Mouse (Mus musculus) MEL-GATA-1-ER (cell line): ENCODE results near the gene Scarb1.

Experiments
- DNase-seq: peaks from one replicate; pipeline ENCODE4 v3.0.0-alpha.2; 2012; ENCODE audit warnings: low read depth; ENCODE audit errors: extremely low read depth

The Scarb1 gene

DNA sequence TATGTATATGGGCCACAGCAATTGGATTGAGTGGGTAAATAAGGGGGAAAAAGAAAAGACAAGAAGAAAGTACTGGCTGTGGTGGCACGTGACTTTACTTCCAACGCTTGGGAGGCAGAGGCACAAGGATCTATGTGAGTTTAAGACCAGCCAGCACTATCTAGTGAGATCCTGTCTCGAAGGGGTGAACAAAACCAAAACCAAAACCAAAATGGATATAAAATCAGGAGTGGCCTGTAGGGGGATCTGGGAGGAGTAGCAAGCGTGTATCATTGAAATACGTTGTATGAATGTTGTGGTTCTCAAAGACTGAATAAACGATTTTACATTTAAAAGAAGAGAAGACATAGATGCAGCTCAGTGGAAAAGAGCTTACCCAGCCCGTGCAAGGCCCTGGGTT is 34.5 kb downstream of the Scarb1 start:
- no peak for DNase-seq

DNA sequence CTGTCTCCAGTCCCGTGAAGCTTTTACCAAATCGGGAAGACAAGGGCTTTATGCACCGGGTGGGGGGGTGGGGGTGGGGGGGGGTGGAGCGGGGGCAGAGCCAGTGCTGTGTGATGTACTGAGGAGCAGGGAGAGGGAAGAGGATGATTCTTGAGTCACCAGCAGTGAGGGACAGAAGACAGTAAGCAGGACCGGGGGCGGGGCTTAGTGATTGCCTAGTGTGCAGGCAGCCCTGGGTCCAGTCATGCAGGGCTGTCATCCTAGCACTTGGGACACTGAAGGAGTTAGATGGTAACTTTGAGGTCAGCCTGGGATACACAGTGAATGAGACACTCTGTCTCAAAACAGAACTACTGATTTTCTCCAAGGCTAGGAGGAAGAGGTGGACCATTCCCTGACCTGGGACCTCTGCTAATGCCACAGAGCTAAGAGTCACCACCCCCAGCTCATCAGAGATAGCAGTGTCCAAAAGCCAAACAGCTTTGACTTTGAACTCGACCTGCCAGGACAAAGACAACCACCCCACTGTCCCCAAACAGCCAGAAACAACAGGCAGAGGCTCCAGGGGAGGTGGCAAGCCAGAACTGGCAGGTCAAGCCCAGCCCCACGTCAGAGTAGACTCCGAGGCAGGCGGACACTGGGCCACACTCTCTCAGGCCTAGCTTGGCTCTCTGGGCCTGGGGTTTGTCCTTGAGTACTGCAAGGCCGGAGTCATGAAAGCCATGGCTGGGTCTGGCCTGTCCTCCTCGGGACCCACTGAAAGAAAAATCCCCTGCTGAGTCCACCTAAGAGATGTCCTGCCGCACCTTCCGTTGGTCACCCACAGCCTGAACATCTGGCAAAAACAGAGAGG is 35.4 kb downstream of the Scarb1 start:
- no peak for DNase-seq

DNA sequence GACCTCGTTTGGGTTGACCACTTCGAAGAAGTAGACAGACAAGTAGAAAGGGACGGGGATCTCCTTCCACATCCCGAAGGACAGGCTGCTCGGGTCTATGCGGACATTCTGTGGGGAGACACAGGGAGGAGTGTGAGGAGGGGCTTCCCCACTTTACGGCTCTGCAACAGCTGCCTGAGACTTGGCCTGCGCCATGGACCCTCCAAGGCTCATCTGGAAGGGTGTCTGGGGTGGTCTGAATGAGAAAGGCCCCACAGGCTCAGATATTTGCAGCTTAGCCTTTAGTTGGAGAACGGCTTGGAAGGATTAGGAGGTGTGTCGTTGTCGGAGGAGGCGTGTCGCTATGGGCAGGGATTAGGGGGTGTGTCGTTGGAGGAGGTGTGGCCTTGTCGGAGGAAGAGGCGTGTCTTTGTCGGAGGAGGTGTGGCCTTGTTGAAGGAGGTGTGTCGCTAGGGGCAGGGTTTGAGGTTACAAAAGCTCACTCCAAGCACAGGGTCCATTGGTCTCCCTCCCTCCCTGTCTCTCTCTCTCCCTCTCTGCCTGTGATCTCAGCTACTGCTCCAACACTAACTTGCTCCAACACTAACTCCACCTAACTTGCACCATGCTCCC is 36.5 kb downstream of the Scarb1 start:
- no peak for DNase-seq

DNA sequence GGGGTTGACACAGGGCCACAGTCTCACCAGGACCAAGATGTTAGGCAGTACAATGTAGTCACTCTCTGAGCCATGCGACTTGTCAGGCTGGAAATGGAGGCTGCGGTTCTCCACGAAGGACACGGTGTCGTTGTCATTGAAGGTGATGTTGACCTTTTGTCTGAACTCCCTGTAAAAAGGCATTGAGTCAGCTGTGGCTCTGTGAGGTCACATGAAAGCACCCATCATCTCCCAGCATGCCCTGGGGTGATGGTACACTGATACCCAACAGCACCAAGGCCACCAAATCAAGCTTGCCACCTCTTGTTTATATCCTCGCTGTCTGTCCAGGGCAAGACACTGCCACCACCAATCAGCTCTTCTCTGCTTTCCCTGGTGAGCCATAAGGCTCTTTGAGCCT is 37.8 kb downstream of the Scarb1 start:
- DNase-seq, result no peak

DNA sequence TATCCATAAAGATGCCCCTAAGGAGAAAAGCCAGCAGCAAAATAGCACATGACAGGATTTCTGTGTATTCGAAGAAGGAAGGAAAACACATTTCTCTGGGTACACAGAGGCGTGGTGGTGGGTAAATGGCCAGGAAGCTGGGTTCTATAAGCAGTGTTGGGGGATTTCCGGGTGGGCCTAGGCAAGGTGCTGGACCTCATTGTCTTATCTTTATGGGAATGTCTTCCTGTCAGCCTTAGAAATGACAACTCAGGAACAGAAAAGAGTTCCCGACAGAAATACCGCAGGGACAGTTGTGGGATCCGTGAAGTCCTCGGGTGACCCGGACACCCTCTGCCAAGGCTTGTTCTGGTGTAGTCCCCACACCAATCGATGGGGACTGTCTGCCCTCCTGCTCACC is 42.7 kb downstream of the Scarb1 start:
- no peak for DNase-seq

DNA sequence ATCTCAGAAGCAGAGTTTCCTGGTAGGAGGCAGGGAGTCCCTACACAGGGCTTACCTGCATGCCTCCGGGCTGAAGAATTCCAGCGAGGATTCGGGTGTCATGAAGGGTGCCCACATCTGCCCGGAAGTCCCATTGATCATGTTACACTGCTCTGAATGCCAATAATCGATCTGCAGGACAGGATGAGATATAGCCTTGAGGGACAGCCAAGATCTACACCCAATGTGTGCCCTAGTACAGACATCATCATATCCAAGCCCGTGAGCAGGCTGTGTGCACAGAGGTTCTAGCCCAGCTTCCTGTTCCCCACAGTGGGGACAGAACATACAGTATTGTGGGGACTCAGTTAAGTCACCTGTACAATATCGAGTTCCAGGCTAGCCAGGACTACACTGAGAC is 43.7 kb downstream of the Scarb1 start:
- no peak for DNase-seq

DNA sequence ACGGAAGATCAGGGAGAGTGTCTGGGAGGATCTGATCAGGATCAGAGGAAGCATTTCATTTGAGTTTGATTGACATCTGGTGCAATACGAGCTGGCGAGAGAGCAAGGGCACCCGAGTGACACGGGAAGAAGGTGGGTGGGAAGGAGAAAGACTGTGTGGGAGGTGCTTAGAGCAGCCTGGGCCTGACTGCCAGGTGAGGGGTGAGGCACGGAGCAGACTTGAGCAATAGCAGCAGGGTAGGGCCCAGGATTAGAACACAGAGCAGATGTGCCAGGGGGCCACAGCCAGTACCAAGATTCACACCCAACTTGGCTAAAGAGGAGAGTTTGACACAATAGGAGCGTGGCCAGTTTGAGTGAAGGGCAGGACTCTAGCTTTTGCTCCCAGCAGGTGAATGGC is 47.9 kb downstream of the Scarb1 start:
- no peak for DNase-seq

DNA sequence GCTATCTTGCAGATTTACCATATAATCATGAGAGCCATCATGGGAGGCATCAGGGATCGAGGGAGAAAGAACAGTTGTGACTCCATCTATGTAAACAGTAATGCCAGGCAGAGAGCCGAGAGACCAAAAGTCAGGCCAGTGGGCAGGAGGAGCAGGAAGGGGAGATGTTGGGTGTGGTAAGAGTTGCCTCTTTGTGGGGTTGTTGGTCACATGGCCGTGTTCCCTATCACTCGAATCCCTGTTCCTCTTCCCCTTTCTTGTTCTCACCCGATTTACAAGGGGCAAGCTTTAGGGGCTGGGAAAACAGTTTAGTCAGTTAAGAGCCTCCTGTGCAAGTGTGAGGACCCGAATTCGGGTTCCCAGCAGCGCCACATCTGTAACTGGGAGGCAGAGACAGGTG is 49.0 kb downstream of the Scarb1 start:
- no peak for DNase-seq

DNA sequence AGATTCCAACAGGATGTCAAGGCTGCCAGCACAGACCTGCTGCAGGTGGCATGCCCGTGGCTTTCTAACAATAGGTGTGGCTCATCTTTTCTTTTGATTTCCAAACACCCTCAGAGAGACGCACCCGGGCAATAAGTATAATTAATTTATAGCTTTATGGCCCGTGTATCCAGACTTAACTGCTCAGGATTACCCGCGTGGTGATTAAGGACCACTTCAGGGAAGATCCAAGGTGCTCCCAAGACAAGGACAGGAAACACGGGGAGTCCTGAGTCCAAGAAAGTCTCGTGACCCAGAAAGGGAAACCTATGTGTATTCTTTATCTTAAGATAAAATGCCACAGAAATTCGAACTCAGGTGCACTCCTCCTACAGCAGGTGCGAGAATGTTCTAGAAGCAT is 49.5 kb downstream of the Scarb1 start:
- no peak for DNase-seq

DNA sequence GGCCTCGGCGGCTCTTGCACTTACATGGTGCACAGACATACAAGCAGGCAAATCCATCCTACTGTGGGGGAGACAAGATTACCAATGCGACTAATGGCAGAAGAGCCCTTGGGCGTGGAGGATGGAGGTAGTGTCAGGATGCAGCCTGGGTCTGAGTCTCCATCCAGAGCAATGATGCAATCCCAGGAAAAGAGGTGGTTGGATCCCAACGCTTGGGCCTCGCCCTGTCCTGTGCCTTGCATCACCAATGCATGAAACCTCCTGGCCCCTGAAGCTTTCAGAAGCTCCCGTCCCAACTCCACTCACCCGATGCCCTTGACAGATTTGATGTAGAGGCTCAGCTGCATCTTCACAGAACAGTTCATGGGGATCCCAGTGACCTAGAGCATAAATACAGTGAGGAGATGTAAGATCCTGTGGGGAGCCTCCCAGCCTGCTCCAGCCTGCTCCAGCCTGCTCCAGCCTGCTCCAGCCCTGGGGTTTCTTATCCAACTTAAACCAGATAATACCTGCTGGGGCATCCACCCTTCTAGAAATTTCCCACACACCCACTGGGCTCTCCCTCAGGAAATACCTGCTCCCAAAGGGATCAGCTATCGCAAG is 53.7 kb downstream of the Scarb1 start:
- no peak for DNase-seq

DNA sequence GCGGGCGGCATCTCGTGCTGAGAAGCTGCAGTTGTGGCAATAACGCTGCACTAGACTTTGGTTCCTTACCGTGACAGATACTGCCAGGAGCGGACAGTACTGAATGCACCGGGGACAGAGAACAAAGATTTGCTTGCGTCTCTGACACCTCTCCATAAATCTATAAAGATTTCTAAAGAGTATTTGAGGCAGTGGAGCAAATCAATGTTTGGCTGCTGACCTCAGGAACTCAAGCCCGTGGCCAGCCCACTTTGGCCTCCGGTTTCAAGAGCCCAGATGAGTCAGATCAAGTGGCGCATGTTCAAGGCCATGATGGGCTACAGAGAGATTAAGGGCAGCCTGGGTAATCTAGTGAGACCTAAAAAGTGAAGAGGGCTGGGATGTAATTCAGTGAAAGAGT is 54.8 kb downstream of the Scarb1 start:
- DNase-seq, result no peak

DNA sequence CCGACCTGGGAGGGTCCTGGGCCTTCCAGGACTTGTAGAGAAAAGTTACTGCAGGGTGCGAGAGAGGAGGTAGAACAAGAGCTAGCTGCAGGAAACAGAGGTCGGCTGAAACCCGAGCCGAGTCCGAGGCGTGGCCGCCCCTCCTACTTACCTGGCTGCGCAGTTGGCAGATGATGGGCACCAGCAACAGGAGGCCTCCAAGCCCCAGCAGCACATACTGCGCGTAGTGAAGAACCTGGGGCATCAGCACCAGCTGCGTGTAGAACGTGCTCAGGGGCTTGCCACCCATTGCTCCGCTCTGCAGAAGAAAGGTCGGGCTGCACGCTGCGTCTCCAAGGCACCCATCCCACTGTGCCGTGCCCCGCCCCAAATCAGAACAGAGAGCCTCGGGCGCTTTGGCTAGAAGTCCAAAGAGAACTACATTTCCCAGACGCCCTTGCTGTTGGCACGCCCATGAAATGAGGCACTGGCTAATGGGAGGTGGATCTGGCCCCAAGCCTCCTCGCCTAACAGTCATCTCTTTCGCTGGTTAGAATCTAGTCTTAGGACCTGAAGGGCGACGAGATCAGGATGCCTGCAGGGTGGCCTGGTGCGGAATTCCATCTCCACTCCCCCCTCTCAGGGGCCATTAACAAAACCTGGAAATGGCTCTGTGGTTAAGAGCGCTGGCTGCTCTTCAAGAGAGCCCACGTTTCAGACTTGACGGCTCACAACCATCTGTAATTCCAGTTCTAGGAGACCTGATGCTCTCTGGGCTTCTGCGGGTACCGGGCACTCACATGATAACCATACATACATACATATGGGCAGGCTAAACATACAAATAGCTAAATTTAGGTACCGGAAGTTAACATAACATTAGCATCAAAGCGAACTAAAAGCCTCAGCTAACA is 56.9 kb downstream of the Scarb1 start:
- no peak for DNase-seq

DNA sequence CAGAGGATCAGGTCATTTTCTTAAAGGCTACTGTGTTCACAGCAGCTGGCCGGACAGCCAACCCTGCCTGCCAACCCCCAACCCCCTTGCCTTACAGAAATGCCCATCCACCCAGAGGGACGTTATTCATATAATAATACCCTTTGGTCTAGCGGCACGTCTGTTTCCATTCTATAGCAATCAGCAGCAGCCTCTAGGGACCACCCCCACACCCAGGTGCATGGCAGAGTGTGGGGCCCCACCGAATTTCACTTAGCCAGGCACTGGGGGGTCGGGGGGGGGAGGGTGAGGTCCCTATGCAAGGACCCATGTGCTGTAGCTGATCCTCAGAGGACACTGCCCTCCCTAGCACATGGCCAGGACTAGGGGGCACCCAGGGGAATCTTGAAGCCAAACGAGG is 61.7 kb downstream of the Scarb1 start:
- DNase-seq, result no peak

DNA sequence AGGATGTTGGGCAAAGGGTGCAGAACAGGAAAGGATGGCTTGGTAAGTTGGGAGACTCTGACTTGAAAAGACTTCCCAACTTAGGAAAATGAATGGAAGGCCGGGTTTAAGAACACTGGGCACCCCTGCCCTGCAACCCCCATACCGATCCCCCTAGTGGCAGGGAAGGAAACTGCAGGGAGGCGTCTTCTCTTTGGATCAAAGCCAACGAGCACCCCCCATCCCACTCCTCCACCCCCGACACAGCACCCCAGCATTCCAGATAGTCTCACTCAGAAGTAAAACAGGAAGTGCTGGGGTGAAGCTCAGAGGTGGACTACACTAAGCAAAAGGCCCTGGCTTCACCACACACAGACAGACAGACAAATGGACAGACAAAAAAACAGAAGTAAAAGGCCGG is 62.6 kb downstream of the Scarb1 start:
- DNase-seq, result no peak

DNA sequence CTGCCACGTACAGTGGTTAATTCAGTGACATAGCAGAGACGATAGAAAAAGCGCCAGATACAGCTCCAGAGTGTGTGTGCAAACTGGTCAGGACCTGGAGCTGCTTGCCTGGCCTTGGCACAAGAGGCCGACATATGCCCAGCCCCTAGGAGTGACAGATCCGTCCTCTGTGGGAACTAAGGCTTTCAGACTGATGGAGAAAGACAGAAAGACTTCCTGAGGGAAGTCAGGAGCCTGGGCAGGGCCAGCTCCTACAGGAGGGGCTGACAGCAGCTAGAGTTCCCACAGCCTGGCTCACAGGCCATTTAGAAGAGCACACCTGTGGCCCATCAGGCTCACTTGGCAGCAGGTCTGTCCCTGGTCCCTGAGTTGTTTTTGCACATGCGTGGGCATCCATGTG is 63.6 kb downstream of the Scarb1 start:
- DNase-seq, result no peak

DNA sequence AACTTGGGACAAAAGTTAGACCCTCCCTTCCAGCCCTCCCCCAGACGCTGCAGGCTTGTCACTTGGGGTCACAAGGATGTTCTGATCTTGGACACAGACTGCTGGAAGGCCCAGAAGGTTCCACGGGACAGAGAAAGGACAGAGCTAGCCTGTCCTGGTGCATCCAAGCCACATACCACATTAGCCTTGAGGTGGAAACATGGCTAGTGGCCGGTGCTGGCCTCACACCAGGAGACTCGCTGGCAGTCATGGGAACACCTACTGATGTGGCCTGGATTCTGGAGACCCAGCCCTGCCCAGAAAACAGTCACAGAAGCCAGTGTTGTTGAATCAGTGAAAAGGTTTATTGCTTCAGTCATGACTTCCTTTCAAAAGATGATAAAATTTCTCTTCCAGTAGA is 64.1 kb downstream of the Scarb1 start:
- DNase-seq, result no peak

DNA sequence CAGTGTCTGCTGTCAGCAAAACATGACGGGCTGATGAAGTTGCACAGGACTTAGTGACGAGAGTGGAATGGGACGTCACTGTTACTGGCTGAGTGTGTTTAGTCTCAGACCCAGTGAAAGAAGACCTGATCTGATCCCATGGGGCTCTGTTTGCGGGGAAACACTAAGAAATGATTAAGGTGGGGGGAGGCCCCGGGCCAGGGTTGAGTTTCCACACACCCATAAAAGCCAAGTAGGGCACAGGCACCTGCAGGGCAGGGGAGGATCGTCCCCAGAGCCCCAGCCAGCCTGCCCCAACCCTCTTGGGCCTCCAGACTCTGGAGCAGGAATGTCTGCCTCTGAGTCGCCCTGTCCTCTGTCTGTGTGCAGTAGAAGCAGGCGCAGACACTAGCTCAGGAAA is 65.6 kb downstream of the Scarb1 start:
- DNase-seq, result no peak

DNA sequence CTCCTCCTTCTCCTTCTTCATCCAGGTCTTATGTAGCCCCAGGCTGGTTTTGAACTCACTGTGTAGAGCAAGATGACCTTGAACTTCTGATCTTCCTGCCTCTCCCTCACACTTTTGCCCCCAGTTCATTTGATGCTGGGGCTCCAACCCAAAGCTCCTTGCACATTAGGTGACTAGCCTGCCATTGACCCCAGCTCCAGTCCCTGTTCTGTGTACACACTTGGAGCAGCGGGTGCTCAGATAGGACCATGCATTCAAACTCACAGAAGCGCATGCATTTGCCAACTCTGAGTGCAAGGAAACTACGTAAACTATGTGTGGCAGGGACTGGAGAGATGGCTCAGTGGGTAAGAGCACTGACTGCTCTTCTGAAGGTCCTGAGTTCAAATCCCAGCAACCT is 66.1 kb downstream of the Scarb1 start:
- no peak for DNase-seq

DNA sequence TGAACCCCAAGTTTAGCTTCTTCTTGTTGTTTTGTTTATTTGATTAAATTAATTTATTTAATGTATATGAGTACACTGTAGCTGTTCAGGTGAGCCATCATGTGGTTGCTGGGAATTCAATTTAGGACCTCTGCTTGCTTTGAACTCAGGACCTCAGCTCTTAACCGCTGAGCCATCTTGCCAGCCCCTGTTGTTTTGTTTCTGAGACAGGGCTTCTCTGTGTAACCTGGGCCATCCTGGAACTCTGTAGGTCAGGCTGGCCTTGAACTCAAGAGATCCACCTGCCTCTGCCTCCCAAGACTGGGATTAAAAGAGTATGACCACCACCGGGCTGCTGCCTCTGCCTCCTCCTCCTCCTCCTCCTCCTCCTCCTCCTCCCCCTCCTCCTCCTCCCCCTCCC is 66.7 kb downstream of the Scarb1 start:
- no peak for DNase-seq

DNA sequence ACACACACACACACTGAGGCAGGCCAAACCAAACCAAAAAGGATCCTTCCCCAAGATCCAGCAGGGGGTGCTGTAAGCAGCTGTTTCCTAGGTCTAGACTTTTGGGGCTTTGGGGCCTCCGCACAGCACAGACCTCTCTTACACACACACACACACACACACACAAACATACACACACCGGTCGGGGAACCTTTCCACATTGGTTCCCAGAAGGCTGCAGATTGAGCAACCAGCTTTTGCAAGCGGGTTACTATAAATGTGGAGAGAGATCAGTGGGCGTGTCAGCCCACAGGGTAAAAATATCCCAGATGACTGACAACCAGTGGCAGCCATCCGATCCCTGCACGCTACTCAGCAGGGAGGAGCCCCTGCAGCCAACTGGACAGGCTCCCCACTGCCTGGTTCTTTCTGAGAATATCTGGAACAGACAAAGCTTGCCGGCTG is 67.2 kb downstream of the Scarb1 start:
- peak; percentile 65 for DNase-seq

DNA sequence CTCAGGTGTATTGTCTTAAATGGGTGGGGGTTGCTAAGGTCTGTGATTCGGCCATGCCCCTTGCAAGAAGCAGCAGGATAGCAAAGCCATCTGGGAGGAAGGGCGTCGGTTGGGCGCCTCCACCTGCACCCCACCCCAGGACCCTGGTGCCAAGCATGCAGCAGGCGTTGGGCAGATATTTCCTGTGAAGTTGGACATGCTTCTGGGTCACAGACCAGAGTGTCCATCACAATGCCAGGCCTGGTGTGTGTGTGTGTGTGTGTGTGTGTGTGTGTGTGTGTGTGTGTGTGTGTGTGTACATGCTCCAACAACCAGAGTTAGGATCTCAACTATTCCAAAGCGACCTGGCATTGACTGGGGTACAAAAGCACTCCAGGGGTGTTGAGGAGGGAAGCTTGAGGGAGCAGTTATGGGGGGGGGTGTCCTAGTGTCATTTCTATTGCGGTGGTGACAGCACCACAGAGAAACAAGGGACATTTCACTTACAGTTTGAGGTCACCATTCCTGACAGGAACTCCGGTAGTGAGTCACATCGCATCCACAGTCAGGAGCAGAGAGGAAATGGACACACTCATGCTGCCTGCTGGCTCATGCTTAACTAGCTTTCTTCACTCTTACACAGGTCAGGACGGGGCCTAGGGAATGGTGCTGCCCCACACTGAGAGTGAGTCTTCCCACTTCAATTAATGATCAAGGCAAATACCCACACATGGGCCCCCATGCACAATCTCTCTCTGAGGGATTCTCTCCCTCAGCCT is 68.5 kb downstream of the Scarb1 start:
- DNase-seq, result no peak
